Mouse (Mus musculus) kidney, embryonic 16.5 days (tissue): ENCODE data around the gene 1700024G13Rik. TPM values are rescaled to one million over a fixed set of nuclear protein-coding genes. Genes with fewer than 3 reads are reported as not detected.

Experiments
- ATAC-seq: fragments of 200-750 bp; cut with Nextera tagmentation; 2 replicates; pipeline ENCODE4 v1.8.0; 2017; ENCODE audit warnings: moderate TSS enrichment; ENCODE audit not compliant: low FRiP score, low TSS enrichment
- H3K27ac ChIP-seq: fragments of 300-500 bp; sonication (generic); 2 replicates; pipeline ENCODE4 v1.5.1; 2014; ENCODE audit warnings: low read length
- H3K27me3 ChIP-seq: fragments of 300-500 bp; sonication (generic); 2 replicates; pipeline ENCODE4 v1.6.1; 2014; ENCODE audit warnings: low read length, control low read depth, mixed read lengths; ENCODE audit not compliant: insufficient read depth
- H3K36me3 ChIP-seq: fragments of 300-500 bp; sonication (generic); 2 replicates; pipeline ENCODE4 v1.6.1; 2014; ENCODE audit warnings: low read length, control low read depth, mixed read lengths; ENCODE audit not compliant: insufficient read depth
- H3K4me1 ChIP-seq: fragments of 300-500 bp; sonication (generic); 2 replicates; pipeline ENCODE4 v1.6.1; 2014; ENCODE audit warnings: low read length, control low read depth, mixed read lengths; ENCODE audit not compliant: insufficient read depth
- H3K4me2 ChIP-seq: fragments of 300-500 bp; sonication (generic); replicated peaks from 2 replicates; pipeline ENCODE4 v1.6.1; 2014; ENCODE audit warnings: low read depth, low read length
- H3K4me3 ChIP-seq: fragments of 300-500 bp; sonication (generic); 2 replicates; pipeline ENCODE4 v1.5.1; 2014; ENCODE audit warnings: mild to moderate bottlenecking, low read length
- H3K9ac ChIP-seq: fragments of 300-500 bp; sonication (generic); replicated peaks from 2 replicates; pipeline ENCODE4 v1.6.1; 2014; ENCODE audit warnings: low read length
- H3K9me3 ChIP-seq: fragments of 300-500 bp; sonication (generic); 2 replicates; pipeline ENCODE4 v1.6.1; 2016; ENCODE audit warnings: low read length, control low read depth
- WGBS: fragments of 180-500 bp; shearing (Covaris S2); extraction: QIAGEN DNeasy Blood & Tissue Kit; methylation state at CpG from one replicate; pipeline ENCODE4 v1.1.7; 2014; 5-methylcytosine and 5-hydroxymethylcytosine counted together
- polyA plus RNA-seq: library from polyadenylated mRNA; unstranded; fragments of >200 nt; fragmentation: Nextera tagmentation; extraction: Ambion mirVana; gene quantifications from 2 replicates; pipeline ENCODE4 v1.2.1, GENCODE M21; 2015

Gene 1700024G13Rik
- polyA plus RNA-seq, 1 experiment from 2014 or later = not detected

DNA sequence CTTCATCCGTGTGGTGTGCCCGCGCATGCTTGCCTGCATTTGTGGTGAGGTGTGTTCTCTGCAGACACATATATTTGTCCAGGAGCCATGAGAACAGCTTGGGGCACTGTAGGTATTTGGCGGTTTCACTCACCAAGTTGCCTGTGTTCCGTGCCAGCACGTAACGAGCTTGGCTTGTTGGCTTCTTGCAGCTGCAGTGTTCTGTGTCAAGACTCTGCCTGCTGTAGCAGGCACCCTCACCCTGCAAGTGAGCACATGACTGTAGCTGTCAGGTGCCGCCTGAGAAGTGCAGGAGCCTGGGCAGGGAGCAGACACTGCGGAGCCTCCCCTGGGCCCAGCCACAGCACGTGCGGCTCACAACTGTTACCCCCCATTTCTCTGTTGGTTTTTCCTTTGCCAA is 51.6 kb downstream of the 1700024G13Rik start:
- Histone ChIP-seq H3K4me2 (no peak overlapping the region), H3K27me3 (no peaks in the 10 kb centered on the region), H3K4me3 (no peak overlapping the region), H3K9me3 (no peaks in the 10 kb centered on the region), H3K36me3 (no peaks in the 10 kb centered on the region), H3K27ac (no peak overlapping the region), H3K4me1 (no peaks in the 10 kb centered on the region), H3K9ac (no peak overlapping the region)
- ATAC-seq = no peak
- WGBS = 84% methylated on average over 11 of the region's 11 CpGs

DNA sequence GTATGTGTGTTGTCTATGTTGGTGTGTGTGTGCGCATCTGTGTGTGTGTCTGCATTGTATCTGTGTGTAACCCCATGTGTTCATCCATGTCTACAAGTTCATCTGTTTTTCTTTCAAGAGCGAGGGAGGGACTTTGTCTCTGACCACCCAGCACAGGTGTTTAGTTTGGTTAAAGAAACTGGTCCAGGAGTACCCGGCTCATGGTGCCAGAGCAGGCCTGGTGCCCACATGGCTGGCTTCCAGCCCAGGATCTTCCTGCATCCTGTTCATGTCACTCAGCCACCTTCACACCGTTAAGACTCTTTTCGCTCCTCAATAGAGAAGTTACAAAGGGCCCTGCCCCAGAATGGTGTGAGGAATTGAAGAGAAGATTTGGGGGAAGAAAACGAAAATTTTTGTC is 52.2 kb downstream of the 1700024G13Rik start:
- no peak overlapping the region for H3K4me3 ChIP-seq
- no peaks in the 10 kb centered on the region for H3K9me3 ChIP-seq
- ATAC-seq = no peak
- 82% methylated on average over 6 of the region's 6 CpGs for WGBS
- H3K27ac ChIP-seq = no peak overlapping the region
- H3K9ac ChIP-seq = no peak overlapping the region
- no peaks in the 10 kb centered on the region for H3K27me3 ChIP-seq
- H3K36me3 ChIP-seq = no peaks in the 10 kb centered on the region
- no peaks in the 10 kb centered on the region for H3K4me1 ChIP-seq
- no peak overlapping the region for H3K4me2 ChIP-seq

DNA sequence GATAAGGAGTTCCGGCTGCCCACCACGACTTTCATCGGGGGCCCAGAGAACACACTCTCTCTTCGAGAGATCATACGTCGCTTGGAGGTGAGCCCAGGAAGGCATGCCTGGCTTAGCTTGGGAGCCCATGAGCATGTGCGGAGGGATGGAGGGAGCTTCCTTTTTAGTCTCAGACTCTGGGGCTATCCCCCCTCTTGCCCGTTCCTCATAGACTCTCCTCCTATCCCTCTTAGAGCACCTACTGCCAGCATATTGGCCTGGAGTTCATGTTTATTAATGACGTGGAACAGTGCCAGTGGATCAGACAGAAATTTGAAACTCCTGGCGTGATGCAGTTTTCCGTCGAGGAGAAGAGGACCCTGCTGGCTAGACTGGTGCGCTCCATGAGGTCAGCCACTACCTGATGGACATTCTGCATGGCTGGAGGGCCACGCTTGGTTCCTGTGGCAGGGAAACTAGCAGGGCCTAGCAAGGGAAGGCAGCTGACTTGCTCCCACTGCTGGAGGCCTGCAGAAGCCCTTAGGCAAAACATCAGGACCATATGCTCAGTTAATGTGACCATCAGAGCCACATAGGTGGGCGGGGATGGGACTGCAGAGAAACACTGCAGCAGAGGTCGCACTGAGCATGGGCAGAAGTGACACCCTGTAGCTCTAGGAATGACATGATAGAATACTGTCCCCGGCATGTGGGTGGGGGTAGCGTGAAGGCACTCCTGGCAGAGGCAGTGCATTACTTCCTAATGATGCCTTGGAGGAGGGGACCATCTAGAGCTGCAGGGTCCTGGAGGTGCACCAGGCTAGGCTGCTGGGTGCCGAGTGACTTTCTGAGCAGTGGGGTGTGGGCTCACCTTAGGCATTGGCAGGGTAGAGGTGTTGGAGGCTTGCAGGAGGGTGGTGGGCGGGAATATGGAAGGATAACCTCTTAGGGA is 55.4 kb downstream of the 1700024G13Rik start:
- Histone ChIP-seq H3K4me3 (no peak overlapping the region), H3K9ac (no peak overlapping the region), H3K27ac (no peak overlapping the region), H3K4me2 (no peak overlapping the region), H3K4me1 (no peaks in the 10 kb centered on the region), H3K9me3 (no peaks in the 10 kb centered on the region), H3K36me3 (no peaks in the 10 kb centered on the region), H3K27me3 (no peaks in the 10 kb centered on the region)
- WGBS = 74% methylated on average over 20 of the region's 20 CpGs
- no peak for ATAC-seq

DNA sequence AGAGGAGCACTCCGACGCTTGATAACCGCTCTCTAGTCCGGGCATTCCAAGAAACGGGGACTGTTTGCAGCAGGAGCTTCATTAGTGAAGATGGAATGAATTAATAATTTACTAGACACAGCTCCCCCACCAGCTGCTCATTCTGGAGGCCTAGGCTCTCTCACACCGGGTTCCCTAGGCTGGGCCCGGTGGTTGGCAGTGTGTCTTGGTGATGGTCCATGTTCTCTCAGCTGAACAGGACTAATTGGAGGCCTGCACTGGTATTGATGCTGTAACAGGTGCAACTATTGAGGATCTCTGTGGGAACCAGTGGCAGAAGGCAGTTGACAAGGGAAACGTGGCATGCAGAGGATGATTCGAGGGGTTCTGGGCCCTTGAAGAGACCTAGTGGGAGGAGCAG is 60.8 kb downstream of the 1700024G13Rik start:
- 76% methylated on average over 9 of the region's 9 CpGs for WGBS
- Histone ChIP-seq H3K4me1 (no peaks in the 10 kb centered on the region), H3K27me3 (no peaks in the 10 kb centered on the region), H3K4me3 (no peak overlapping the region), H3K4me2 (no peak overlapping the region), H3K27ac (no peak overlapping the region), H3K9ac (no peak overlapping the region), H3K9me3 (no peaks in the 10 kb centered on the region), H3K36me3 (no peaks in the 10 kb centered on the region)
- ATAC-seq = no peak

Other genes with a start within 250 kb of the 1700024G13Rik start
- gene Msmb, start 246.4 kb downstream of the 1700024G13Rik start, polyA plus RNA-seq = not detected in 2 replicates
- 115 and 119 TPM in 2 replicates for gene Ncoa4, start 228.5 kb downstream of the 1700024G13Rik start, polyA plus RNA-seq
- gene Timm23, start 186.5 kb downstream of the 1700024G13Rik start, polyA plus RNA-seq = 272 and 302 TPM in 2 replicates
- 40.8 and 43.1 TPM in 2 replicates for gene Parg, start 186.4 kb downstream of the 1700024G13Rik start, polyA plus RNA-seq
- 10.7 and 11.4 TPM in 2 replicates for gene Ogdhl, start 66.4 kb downstream of the 1700024G13Rik start, polyA plus RNA-seq
- 0.17 and 0.29 TPM in 2 replicates for gene Slc18a3, start 76.5 kb upstream of the 1700024G13Rik start, polyA plus RNA-seq
- 0.05 and 0.10 TPM in 2 replicates for gene Chat, start 77.6 kb upstream of the 1700024G13Rik start, polyA plus RNA-seq
- gene Ercc6, start 125.1 kb upstream of the 1700024G13Rik start, polyA plus RNA-seq = 17.7 and 20.3 TPM in 2 replicates
- 0.06 and 0.08 TPM in 2 replicates for gene Prrxl1, start 211.0 kb upstream of the 1700024G13Rik start, polyA plus RNA-seq